Mouse (Mus musculus) kidney, adult 2 months (tissue): ENCODE data around the gene Usp46. TPM values are rescaled to one million over a fixed set of nuclear protein-coding genes. Genes with fewer than 3 reads are reported as not detected.
"Not testable (repeated sequence)": the region's sequence is repeated elsewhere in the genome, so short reads cannot be mapped to it uniquely, and the experiment has no call there.

ENCODE experiments used
- DNase-seq: peaks from one replicate; pipeline ENCODE4 v3.0.0; 2021
- H3K27ac ChIP-seq: fragments of 200-500 bp; 2 replicates; pipeline ENCODE4 v1.5.1; 2012; ENCODE audit warnings: low read depth, low read length, control low read depth, inconsistent platforms; ENCODE audit not compliant: insufficient read depth
- H3K27me3 ChIP-seq: fragments of 200-500 bp; replicated peaks from 2 replicates; pipeline ENCODE4 v1.6.1; 2012; ENCODE audit warnings: mild to moderate bottlenecking, moderate library complexity, low read length, inconsistent platforms; ENCODE audit not compliant: control insufficient read depth, insufficient read depth
- H3K36me3 ChIP-seq: fragments of 200-500 bp; 2 replicates; pipeline ENCODE4 v1.6.1; 2012; ENCODE audit warnings: mild to moderate bottlenecking, moderate library complexity, low read length, inconsistent platforms; ENCODE audit not compliant: control insufficient read depth, insufficient read depth
- H3K4me1 ChIP-seq: fragments of 200-500 bp; 2 replicates; pipeline ENCODE4 v1.6.1; 2011; ENCODE audit warnings: low read length; ENCODE audit not compliant: control insufficient read depth, insufficient read depth
- H3K4me3 ChIP-seq: fragments of 200-500 bp; 2 replicates; pipeline ENCODE4 v1.5.1; 2011; ENCODE audit warnings: mild to moderate bottlenecking, low read depth, low read length, control low read depth; ENCODE audit not compliant: insufficient read depth
- CTCF ChIP-seq: fragments of 200-500 bp; conservative IDR thresholded peaks from 2 replicates; pipeline ENCODE4 v1.5.1; 2011; ENCODE audit warnings: low read depth, mild to moderate bottlenecking, control low read depth, low read length, moderate library complexity, mixed read lengths; ENCODE audit not compliant: insufficient read depth, insufficient read length
- POLR2A ChIP-seq: fragments of 200-500 bp; IDR thresholded peaks from one replicate; pipeline ENCODE4 v1.6.1; 2011; ENCODE audit warnings: low read depth, low read length, control low read depth
- WGBS: fragments of 180-500 bp; shearing (Covaris S2); methylation state at CpG from one replicate; pipeline ENCODE4 v1.1.7; 2018; 5-methylcytosine and 5-hydroxymethylcytosine counted together
- polyA plus RNA-seq: library from polyadenylated mRNA; depleted of rRNA; stranded (reverse); fragments of >200 nt; gene quantifications from 2 replicates; pipeline ENCODE4 v1.2.3, GENCODE M21; 2012

Gene Usp46
- polyA plus RNA-seq, 1 experiment: 9.1 TPM

DNA sequence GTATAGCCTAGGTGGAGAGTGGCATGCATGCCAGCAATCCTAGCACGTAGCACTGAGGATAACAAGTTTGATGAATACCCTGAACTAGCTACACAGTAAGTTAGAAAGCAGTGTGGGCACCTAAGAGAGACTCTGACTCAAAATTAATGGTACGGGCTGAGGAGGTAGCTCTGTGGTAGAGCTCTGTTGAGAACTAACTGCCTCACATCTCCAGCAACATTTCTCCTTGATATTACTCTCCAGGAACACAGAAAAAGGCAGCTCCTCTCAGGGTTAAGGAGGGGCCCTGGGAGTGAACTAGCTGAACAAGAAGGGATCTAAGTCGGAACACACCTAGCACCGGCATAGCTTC, 24.2 kb upstream of the Usp46 start:
- peak overlapping the region; percentile 29 for H3K4me3 ChIP-seq
- no peak for DNase-seq

DNA sequence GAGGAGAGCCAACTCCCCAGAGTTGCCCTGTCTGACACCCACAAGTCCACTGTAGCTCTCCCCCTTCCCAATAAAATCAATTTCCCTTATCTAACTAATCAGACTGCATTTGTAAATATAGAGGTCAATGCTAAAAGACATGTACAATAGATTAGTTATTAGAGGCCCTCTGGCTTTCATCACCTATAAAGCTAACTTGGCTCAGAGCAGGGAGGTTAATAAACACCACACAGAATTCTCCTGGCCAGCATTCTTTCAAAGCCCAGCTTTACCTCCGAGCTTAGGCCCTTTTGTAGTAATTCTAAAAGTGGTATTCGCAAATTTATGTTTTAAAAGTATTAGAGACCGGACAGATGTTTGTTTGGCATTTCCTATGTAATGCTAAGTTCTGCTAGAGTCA, 21.4 kb upstream of the Usp46 start:
- 34% methylated on average over 3 of the region's 3 CpGs for WGBS
- Histone ChIP-seq H3K4me1 (peaks cover 9% of the 10 kb centered on the region; the same call in 1 of the 2 replicates), H3K27ac (peak overlapping the region; percentile 88), H3K4me3 (no peak overlapping the region), H3K27me3 (no peaks in the 10 kb centered on the region), H3K36me3 (no peaks in the 10 kb centered on the region)
- no peak for TF ChIP-seq POLR2A
- TF ChIP-seq CTCF: no peak
- DNase-seq: peak; percentile 80

More for the DNA sequence above, 24.2 kb upstream of the Usp46 start:
- WGBS: 43% methylated on average over 4 of the region's 4 CpGs
- no peak for TF ChIP-seq CTCF
- TF ChIP-seq POLR2A: no peak
- Histone ChIP-seq H3K27ac (peak overlapping the region; percentile 48; the same call in 1 of the 2 replicates), H3K36me3 (no peaks in the 10 kb centered on the region), H3K4me1 (peaks cover 9% of the 10 kb centered on the region; the same call in 1 of the 2 replicates), H3K27me3 (no peaks in the 10 kb centered on the region)

DNA sequence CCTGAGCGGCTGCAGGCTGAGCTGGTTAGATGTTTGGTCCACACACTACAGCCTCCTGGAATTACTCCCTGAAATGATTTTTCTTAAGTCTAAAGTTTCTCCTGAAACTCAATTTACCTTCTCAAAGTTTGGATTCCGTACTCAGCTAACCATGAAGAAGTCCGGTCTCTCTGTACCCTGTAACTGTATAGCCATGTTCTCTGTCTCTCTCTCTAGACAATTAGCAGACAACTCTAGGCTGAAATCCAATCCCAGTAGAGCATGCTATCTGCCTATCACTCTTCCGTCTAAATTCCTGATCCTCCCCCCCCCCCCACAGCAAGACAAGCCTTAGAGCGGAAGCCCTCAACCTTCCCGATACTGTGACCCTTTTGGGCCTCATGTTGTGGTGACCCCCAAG, 13.5 kb upstream of the Usp46 start:
- no peak overlapping the region for H3K4me3 ChIP-seq
- no peak overlapping the region for H3K27ac ChIP-seq

DNA sequence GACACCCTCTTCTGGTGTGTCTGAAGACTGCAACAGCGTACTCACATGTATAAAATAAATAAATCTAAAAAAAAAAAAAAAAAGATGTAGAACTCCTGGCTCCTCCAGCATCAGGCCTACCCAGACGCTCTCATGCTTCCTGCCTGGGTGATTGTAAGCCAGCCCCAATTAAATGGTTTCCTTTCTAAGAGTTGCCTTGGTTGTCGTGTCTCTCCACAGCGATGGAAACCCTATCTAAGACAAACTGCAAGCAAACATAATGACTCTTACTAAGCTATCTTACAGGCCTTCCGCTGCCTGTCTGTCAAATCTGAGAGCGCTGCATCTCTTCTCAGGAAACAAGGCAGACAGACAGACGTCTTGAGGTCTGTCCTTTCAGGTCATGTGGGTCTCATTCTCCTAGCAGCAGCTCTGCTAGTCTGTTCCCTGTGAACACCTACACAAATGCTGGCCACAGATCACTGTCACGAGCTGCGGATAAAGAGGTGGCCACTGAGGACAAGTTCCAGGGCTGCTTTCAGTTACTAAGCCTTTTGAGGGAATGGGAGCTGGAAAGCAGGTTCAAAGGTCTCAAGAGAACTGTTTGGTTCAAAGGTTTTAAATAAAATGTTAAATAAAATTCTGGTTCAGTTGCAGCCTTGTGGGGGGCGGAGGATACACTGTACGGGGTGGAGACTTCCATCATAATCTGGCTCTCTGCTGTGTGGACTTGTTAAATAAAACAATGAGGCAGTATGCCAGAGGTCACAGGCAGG, 10.8 kb upstream of the Usp46 start:
- Histone ChIP-seq H3K36me3 (no peaks in the 10 kb centered on the region), H3K4me1 (peaks cover 4% of the 10 kb centered on the region; the same call in 1 of the 2 replicates), H3K27me3 (no peaks in the 10 kb centered on the region), H3K27ac (peak overlapping the region; percentile 33; the same call in 1 of the 2 replicates), H3K4me3 (no peak overlapping the region)
- peak; percentile 86 for DNase-seq
- 71% methylated on average over 11 of the region's 11 CpGs for WGBS
- no peak for TF ChIP-seq CTCF
- TF ChIP-seq POLR2A: no peak

More for the DNA sequence above, 13.5 kb upstream of the Usp46 start:
- H3K27me3 ChIP-seq: no peaks in the 10 kb centered on the region
- WGBS: 75% methylated on average over 6 of the region's 6 CpGs
- no peak for TF ChIP-seq CTCF
- no peak for TF ChIP-seq POLR2A
- no peak for DNase-seq
- peaks cover 4% of the 10 kb centered on the region; the same call in 1 of the 2 replicates for H3K4me1 ChIP-seq
- no peaks in the 10 kb centered on the region for H3K36me3 ChIP-seq

DNA sequence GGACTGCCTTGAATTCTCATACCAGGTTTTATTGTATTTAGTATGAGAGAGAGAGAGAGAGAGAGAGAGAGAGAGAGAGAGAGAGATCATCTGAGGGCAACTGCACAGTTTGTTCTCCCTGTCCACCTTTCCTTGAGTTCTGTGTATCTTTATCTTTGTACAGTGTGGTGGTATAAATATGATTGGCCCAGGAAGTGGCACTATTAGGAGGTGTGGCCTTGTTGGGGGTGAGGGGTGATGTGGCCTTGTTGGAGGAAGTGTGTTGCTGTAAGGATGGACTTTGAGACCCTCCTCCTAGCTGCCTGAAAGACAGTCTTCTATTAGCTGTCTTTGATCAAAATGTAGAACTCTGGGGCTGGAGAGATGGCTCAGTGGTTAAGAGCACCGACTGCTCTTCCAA, 10.2 kb upstream of the Usp46 start:
- no peaks in the 10 kb centered on the region for H3K36me3 ChIP-seq
- H3K27me3 ChIP-seq: no peaks in the 10 kb centered on the region
- H3K4me1 ChIP-seq: peaks cover 4% of the 10 kb centered on the region; the same call in 1 of the 2 replicates
- H3K4me3 ChIP-seq: no peak overlapping the region
- WGBS: 89% methylated on average over 1 of the region's 1 CpGs
- no peak for DNase-seq
- TF ChIP-seq CTCF: no peak
- TF ChIP-seq POLR2A: no peak
- no peak overlapping the region for H3K27ac ChIP-seq

DNA sequence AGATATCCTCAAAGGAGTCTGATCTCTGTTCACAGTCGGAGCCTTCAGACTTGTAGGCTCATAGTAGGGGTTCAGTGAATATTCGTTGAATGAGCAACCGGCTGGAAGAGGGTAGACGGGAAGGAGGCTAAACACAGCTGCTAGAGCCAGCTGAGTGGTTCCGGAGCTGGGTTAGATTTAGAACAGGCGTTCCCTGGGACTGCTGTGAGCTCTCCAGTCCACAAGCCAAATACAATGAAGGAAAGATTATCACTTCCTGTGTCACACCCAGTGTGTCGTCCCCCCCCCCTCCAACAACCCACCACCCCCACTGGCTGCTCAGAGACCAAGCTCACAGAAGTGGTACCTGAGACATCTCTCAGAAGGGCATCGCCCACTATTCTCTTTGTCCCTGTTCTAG, 9.7 kb upstream of the Usp46 start:
- DNase-seq: no peak
- Histone ChIP-seq H3K36me3 (no peaks in the 10 kb centered on the region), H3K4me3 (no peak overlapping the region), H3K4me1 (peaks cover 4% of the 10 kb centered on the region; the same call in 1 of the 2 replicates), H3K27me3 (no peaks in the 10 kb centered on the region), H3K27ac (no peak overlapping the region)
- WGBS: 63% methylated on average over 8 of the region's 8 CpGs
- TF ChIP-seq POLR2A: no peak
- TF ChIP-seq CTCF: no peak

DNA sequence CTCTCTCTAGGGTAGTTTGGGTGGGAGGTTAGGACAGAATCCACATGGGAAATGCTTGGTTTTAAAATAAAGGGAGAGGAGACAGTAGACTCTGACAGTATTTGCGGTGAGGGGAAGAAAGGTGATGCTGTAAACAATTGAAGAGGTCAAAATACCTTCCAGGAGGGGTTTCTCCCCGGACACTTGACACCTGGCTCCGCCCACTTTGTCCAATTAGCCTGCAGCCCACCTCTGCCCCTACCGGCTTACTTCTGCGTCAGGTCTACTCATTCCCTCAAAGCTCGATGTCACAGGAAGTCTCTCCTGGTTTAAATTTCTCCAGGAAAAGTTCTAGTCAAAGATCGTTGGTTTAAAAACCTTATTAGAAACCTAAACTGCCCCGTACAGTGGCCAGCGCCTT, 8.5 kb upstream of the Usp46 start:
- Histone ChIP-seq H3K36me3 (no peaks in the 10 kb centered on the region), H3K27me3 (no peaks in the 10 kb centered on the region), H3K4me3 (no peak overlapping the region), H3K27ac (no peak overlapping the region), H3K4me1 (peaks cover 4% of the 10 kb centered on the region; the same call in 1 of the 2 replicates)
- 30% methylated on average over 9 of the region's 9 CpGs for WGBS
- DNase-seq: no peak
- TF ChIP-seq CTCF (no peak), POLR2A (no peak)

DNA sequence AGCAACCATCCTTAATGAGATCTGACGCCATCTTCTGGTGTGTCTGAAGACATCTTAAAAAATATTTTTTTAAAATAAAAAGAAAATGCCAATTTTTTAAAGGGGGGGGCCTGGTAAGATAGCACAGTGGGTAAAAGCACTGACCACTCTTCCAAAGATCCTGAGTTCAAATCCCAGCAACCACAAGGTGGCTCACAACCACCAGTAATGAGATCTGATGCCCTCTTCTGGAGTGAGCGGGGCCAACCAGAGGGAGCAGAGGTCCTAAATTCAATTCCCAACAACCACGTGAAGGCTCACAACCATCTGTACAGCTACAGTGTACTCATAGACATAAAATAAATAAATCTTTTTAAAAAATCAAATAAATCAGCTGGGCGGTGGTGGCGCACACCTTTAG, 2.3 kb upstream of the Usp46 start:
- DNase-seq, H3K27me3 ChIP-seq, H3K36me3 ChIP-seq, H3K4me3 ChIP-seq, H3K27ac ChIP-seq: not testable (repeated sequence)
- peaks cover 15% of the 10 kb centered on the region for H3K4me1 ChIP-seq
- 0 out of 2 replicates have a peak, but pooled peaks have one; percentile 27 for TF ChIP-seq CTCF
- WGBS: 88% methylated on average over 5 of the region's 5 CpGs
